Mouse (Mus musculus) midbrain, postnatal 0 days (tissue): Measurements from ENCODE around the gene Sytl3. TPM values are rescaled to one million over a fixed set of nuclear protein-coding genes. Genes with fewer than 3 reads are reported as not detected.

Experiments used
- ATAC-seq: fragments of 200-750 bp; cut with Nextera tagmentation; 2 replicates; pipeline ENCODE4 v1.8.0; 2017; ENCODE audit warnings: moderate number of reproducible peaks, mild to moderate bottlenecking, moderate TSS enrichment, moderate library complexity; ENCODE audit not compliant: low FRiP score
- DNase-seq: peaks from one replicate; pipeline ENCODE4 v3.0.0-alpha.2; 2015; ENCODE audit warnings: low spot score
- H3K27ac ChIP-seq: fragments of 300-500 bp; sonication (generic); 2 replicates; pipeline ENCODE4 v1.5.1; 2014; ENCODE audit warnings: low read depth, mild to moderate bottlenecking, low read length, mixed read lengths
- H3K27me3 ChIP-seq: fragments of 300-500 bp; sonication (generic); 2 replicates; pipeline ENCODE4 v1.6.1; 2014; ENCODE audit warnings: low read length, control low read depth, mixed read lengths; ENCODE audit not compliant: insufficient read depth
- H3K36me3 ChIP-seq: fragments of 300-500 bp; sonication (generic); 2 replicates; pipeline ENCODE4 v1.6.1; 2014; ENCODE audit warnings: low read length, control low read depth, mixed read lengths; ENCODE audit not compliant: insufficient read depth
- H3K4me1 ChIP-seq: fragments of 300-500 bp; sonication (generic); 2 replicates; pipeline ENCODE4 v1.6.1; 2014; ENCODE audit warnings: mild to moderate bottlenecking, control low read depth, antibody characterized with exemption, low read length, mixed read lengths; ENCODE audit not compliant: insufficient read depth
- H3K4me2 ChIP-seq: fragments of 300-500 bp; sonication (generic); 2 replicates; pipeline ENCODE4 v1.6.1; 2014; ENCODE audit warnings: low read depth, mild to moderate bottlenecking, low read length, mixed read lengths; ENCODE audit not compliant: poor library complexity, severe bottlenecking
- H3K4me3 ChIP-seq: fragments of 300-500 bp; sonication (generic); 2 replicates; pipeline ENCODE4 v1.5.1; 2014; ENCODE audit warnings: low read depth, mild to moderate bottlenecking, low read length, moderate library complexity
- H3K9ac ChIP-seq: fragments of 300-500 bp; sonication (generic); replicated peaks from 2 replicates; pipeline ENCODE4 v1.6.1; 2014; ENCODE audit warnings: mild to moderate bottlenecking, low read length, moderate library complexity, mixed read lengths; ENCODE audit not compliant: poor library complexity, severe bottlenecking
- H3K9me3 ChIP-seq: fragments of 300-500 bp; sonication (generic); 2 replicates; pipeline ENCODE4 v1.6.1; 2016; ENCODE audit warnings: low read length, control low read depth
- CTCF ChIP-seq: IDR thresholded peaks from 2 replicates; pipeline ENCODE4 v1.5.1; 2016; ENCODE audit warnings: antibody characterized with exemption, mild to moderate bottlenecking
- WGBS: fragments of 180-500 bp; shearing (Covaris S2); extraction: QIAGEN DNeasy Blood & Tissue Kit; methylation state at CpG from one replicate; pipeline ENCODE4 v1.1.7; 2014; 5-methylcytosine and 5-hydroxymethylcytosine counted together
- polyA plus RNA-seq: library from polyadenylated mRNA; unstranded; fragments of >200 nt; fragmentation: Nextera tagmentation; extraction: Ambion mirVana; gene quantifications from 2 replicates; pipeline ENCODE4 v1.2.1, GENCODE M21; 2015
- total RNA-seq: library from RNA; depleted of rRNA; stranded (reverse); fragments of >200 nt; gene quantifications from 2 replicates; pipeline ENCODE4 v1.2.3, GENCODE M21; 2014

Sytl3 gene
- total and polyA plus RNA-seq, 2 experiments from 2014 or later: 0.65 TPM; not detected in 1

DNA sequence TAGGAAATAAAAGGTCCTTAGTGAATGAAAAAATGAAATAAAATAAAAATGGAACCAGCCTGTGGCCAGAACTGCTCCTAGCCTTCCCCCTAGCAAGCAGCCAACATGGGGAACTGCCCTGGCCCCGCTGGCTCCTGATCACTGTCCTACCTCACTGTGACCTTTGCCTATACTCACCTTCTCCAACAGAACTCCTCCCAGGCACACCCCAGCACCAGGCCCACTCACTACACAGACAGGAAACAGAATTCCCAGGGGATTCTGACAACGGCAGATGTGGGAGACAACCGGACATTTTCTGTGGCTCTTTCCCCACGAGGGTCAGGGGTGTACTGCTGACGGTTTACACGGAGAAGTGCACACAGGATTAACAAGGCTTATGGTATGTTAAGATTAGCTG is 118.2 kb downstream of the Sytl3 start:
- Histone ChIP-seq H3K4me3 (no peak overlapping the region), H3K9me3 (no peaks in the 10 kb centered on the region), H3K4me2 (no peak overlapping the region), H3K9ac (no peak overlapping the region), H3K36me3 (no peaks in the 10 kb centered on the region), H3K4me1 (0 out of 2 replicates have a peak, but pooled peaks cover 3% of the 10 kb centered on the region), H3K27ac (no peak overlapping the region), H3K27me3 (peaks cover 4% of the 10 kb centered on the region; the same call in 1 of the 2 replicates)
- no peak for DNase-seq
- TF ChIP-seq CTCF: no peak
- no peak for ATAC-seq
- WGBS: 78% methylated on average over 6 of the region's 6 CpGs

GRCm38 (mm10) chr17:6777629-6778331 is 118.9 kb downstream of the Sytl3 start:
- no peak overlapping the region for H3K4me3 ChIP-seq
- H3K36me3 ChIP-seq: no peaks in the 10 kb centered on the region
- TF ChIP-seq CTCF: no peak
- 71% methylated on average over 12 of the region's 12 CpGs for WGBS
- peaks cover 3% of the 10 kb centered on the region; the same call in 1 of the 2 replicates for H3K4me1 ChIP-seq
- no peak overlapping the region for H3K27ac ChIP-seq
- ATAC-seq: no peak
- no peak overlapping the region for H3K9ac ChIP-seq
- DNase-seq: no peak
- H3K9me3 ChIP-seq: no peaks in the 10 kb centered on the region
- H3K27me3 ChIP-seq: peaks cover 9% of the 10 kb centered on the region; the same call in 1 of the 2 replicates
- H3K4me2 ChIP-seq: no peak overlapping the region

DNA sequence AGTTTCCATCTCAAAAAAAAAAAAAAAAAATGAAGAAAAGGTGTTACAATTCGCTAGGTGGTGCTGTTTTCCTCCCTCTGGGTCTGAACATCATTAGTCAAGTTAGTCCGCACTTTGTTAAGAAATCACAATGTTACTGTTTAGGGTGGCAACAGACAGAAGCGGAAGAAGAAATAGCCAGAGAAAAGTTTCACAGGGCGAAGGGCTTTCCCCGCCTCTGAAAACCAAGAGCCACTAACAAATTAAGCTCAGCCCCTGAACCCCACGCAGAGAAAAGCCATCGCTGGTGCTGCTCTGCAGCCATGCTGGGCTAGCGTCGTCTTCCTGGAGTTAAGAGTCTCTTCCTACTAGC is 119.4 kb downstream of the Sytl3 start:
- TF ChIP-seq CTCF: peak; percentile 77
- Histone ChIP-seq H3K4me3 (peak overlapping the region; percentile 17), H3K4me1 (peaks cover 5% of the 10 kb centered on the region; the same call in 1 of the 2 replicates), H3K4me2 (peak overlapping the region; percentile 49), H3K27ac (no peak overlapping the region), H3K27me3 (peaks cover 9% of the 10 kb centered on the region; the same call in 1 of the 2 replicates), H3K9me3 (no peaks in the 10 kb centered on the region), H3K36me3 (no peaks in the 10 kb centered on the region), H3K9ac (no peak overlapping the region)
- under 1% methylated on average over 9 of the region's 9 CpGs for WGBS
- no peak for ATAC-seq
- peak; percentile 71 for DNase-seq

DNA sequence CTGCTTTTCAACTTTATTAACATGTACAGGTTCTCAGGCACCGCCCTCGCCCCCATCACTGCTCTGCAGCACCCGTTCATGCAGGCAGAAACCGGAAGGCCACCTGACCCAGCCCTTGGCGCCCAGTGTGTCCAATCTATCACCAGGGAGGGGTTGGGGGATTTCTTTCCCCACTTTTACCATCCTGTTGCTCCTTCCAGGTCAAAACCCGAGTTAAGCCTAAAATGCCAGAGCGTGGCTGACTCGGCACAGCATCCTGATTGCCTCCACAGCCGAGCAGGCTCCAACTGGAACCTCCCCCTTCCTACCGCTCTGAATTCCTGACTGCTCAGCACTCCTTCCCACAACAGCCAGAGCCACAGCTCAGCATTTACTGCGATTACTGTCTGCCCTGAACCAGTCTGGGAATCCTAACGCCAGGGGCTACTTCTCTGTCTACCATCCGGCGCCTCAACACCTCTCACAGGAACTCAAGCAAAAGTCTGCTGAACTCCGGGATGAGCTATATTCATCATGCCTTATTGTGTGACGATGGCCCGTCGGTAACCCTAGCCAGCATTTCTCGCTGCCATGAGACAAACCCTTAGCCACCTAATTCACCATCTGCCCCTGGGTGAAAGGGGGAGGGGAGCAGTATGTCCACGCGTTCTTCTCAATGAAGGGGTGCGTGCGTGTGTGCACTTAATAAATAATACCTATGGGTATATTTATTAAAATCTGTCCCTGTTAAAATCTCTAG is 120.0 kb downstream of the Sytl3 start:
- DNase-seq (peak; percentile 46), ATAC-seq (no peak)
- Histone ChIP-seq H3K4me1 (peaks cover 6% of the 10 kb centered on the region; the same call in 1 of the 2 replicates), H3K9ac (no peak overlapping the region), H3K36me3 (no peaks in the 10 kb centered on the region), H3K27ac (no peak overlapping the region), H3K4me3 (peak overlapping the region; percentile 17), H3K27me3 (peaks cover 9% of the 10 kb centered on the region; the same call in 1 of the 2 replicates), H3K9me3 (no peaks in the 10 kb centered on the region), H3K4me2 (peak overlapping the region; percentile 49)
- TF ChIP-seq CTCF: no peak
- 5% methylated on average over 23 of the region's 23 CpGs for WGBS

- no peak for TF ChIP-seq CTCF
- Histone ChIP-seq H3K4me3 (no peak overlapping the region), H3K9me3 (no peaks in the 10 kb centered on the region), H3K27me3 (peaks cover 9% of the 10 kb centered on the region; the same call in 1 of the 2 replicates), H3K4me2 (peak overlapping the region; percentile 49; the same call in 1 of the 2 replicates), H3K27ac (no peak overlapping the region), H3K36me3 (no peaks in the 10 kb centered on the region), H3K9ac (no peak overlapping the region), H3K4me1 (peaks cover 6% of the 10 kb centered on the region; the same call in 1 of the 2 replicates)
- 32% methylated on average over 7 of the region's 7 CpGs for WGBS
- DNase-seq (no peak), ATAC-seq (no peak)
These were observed 120.7 kb downstream of the Sytl3 start for GRCm38 (mm10) chr17:6779632-6780031.
